Mouse (Mus musculus) liver, embryonic 14.5 days (tissue): ENCODE measurements around the gene Agap1. TPM values are rescaled to one million over a fixed set of nuclear protein-coding genes. Genes with fewer than 3 reads are reported as not detected.

ENCODE experiments used
- ATAC-seq: fragments of 200-750 bp; cut with Nextera tagmentation; 2 replicates; pipeline ENCODE4 v1.8.0; 2017; ENCODE audit warnings: moderate number of reproducible peaks, mild to moderate bottlenecking, moderate library complexity; ENCODE audit not compliant: insufficient read depth
- DNase-seq, 3 experiments: peaks; one replicate each; pipeline ENCODE4 v3.0.0-alpha.2; 2012 to 2013; ENCODE audit warnings: low read depth in 3 of 3, low spot score in 3 of 3
- H3K27ac ChIP-seq: fragments of 300-500 bp; sonication (generic); 2 replicates; pipeline ENCODE4 v1.5.1; 2014; ENCODE audit warnings: moderate library complexity, mild to moderate bottlenecking, control low read depth, inconsistent platforms
- H3K27me3 ChIP-seq: fragments of 300-500 bp; sonication (generic); 2 replicates; pipeline ENCODE4 v1.6.1; 2014; ENCODE audit warnings: mild to moderate bottlenecking, low read length, moderate library complexity; ENCODE audit not compliant: control insufficient read depth, insufficient read depth
- H3K36me3 ChIP-seq: fragments of 300-500 bp; sonication (generic); replicated peaks from 2 replicates; pipeline ENCODE4 v1.6.1; 2014; ENCODE audit warnings: low read depth; ENCODE audit not compliant: control insufficient read depth, insufficient read depth
- H3K4me1 ChIP-seq, 2 experiments: fragments of 200-500 bp in 1 of 2; fragments of 300-500 bp in 1 of 2; sonication (generic) in 1 of 2; replicated peaks; 2 replicates each; pipeline ENCODE4 v1.6.1; 2012 to 2014; ENCODE audit warnings: antibody characterized with exemption in 1 of 2, inconsistent platforms in 1 of 2, low read length in 1 of 2; ENCODE audit not compliant: control insufficient read depth in 2 of 2, insufficient read depth in 2 of 2
- H3K4me2 ChIP-seq: fragments of 300-500 bp; sonication (generic); 2 replicates; pipeline ENCODE4 v1.6.1; 2014; ENCODE audit warnings: low read depth, mild to moderate bottlenecking, control low read depth, moderate library complexity
- H3K4me3 ChIP-seq, 2 experiments: fragments of 200-500 bp in 1 of 2; fragments of 300-500 bp in 1 of 2; sonication (generic) in 1 of 2; 2 replicates each; pipeline ENCODE4 v1.5.1; 2012 to 2014; ENCODE audit warnings: low read depth in 2 of 2, low read length in 2 of 2, mild to moderate bottlenecking in 2 of 2, control low read depth in 1 of 2, inconsistent platforms in 1 of 2, moderate library complexity in 1 of 2; ENCODE audit not compliant: insufficient read depth in 1 of 2
- H3K9ac ChIP-seq: fragments of 300-500 bp; sonication (generic); replicated peaks from 2 replicates; pipeline ENCODE4 v1.6.1; 2014; ENCODE audit warnings: mild to moderate bottlenecking, control low read depth, moderate library complexity
- H3K9me3 ChIP-seq: fragments of 300-500 bp; sonication (generic); 2 replicates; pipeline ENCODE4 v1.6.1; 2016; ENCODE audit warnings: low read length, mixed read lengths; ENCODE audit not compliant: control insufficient read depth
- CTCF ChIP-seq: IDR thresholded peaks from 2 replicates; pipeline ENCODE4 v1.5.1; 2016; ENCODE audit warnings: antibody characterized with exemption, low read depth, control low read depth
- EP300 ChIP-seq: IDR thresholded peaks from 2 replicates; pipeline ENCODE4 v1.6.1; 2016; ENCODE audit warnings: antibody characterized with exemption, low read depth
- WGBS: fragments of 180-500 bp; shearing (Covaris S2); extraction: QIAGEN DNeasy Blood & Tissue Kit; methylation state at CpG from one replicate; pipeline ENCODE4 v1.1.7; 2014; ENCODE audit not compliant: insufficient replicate concordance; 5-methylcytosine and 5-hydroxymethylcytosine counted together
- polyA plus RNA-seq, 2 experiments: library from polyadenylated mRNA; depleted of rRNA in 1 of 2; stranded (reverse) in 1 of 2; unstranded in 1 of 2; fragments of >200 nt; fragmentation: Nextera tagmentation in 1 of 2; extraction: Ambion mirVana in 1 of 2; gene quantifications; 2 replicates each; pipeline versions ENCODE4 v1.2.1 to v1.2.3; 2012 to 2014

Agap1 gene
- polyA plus RNA-seq, 2 experiments: 1.1 TPM

DNA sequence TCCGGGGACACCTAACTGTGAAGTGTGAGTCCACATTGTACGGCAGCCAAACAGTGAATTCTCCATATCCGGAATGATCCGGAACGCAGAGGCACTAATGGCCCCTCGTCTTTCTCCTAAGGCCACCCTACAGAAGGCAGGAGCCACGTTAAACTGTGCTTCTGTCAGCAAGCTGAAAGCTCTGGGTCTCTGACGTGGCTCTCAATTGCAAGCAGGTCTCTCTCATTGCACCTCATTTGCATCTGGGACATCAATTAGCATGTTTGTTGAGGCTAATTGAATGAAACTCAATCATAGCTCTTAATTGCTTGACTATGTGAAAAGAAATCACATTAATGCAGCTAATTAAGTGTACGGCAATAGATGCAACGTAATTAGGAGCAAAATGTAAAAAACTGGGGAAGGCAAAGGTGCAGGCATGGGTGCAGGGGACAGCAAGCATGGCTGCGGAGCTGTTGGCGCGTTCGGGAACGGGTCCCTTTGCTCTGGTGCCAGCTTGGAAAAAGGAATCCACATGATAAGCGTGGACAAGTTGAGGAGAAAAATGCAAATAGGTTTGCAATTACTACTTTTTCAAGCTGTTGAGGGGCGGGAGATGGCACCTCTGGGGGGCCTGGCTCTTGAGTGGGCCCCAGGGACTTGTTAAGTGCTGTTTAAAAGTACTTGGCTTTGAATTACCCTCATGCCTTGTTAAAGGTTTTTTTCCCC lies 284.6 kb downstream of the Agap1 start:
- H3K36me3 ChIP-seq: no peaks in the 10 kb centered on the region
- TF ChIP-seq CTCF (no peak), EP300 (no peak)
- H3K4me3 ChIP-seq: no peak overlapping the region
- H3K9me3 ChIP-seq: no peaks in the 10 kb centered on the region
- no peak overlapping the region for H3K4me2 ChIP-seq
- H3K27me3 ChIP-seq: no peaks in the 10 kb centered on the region
- ATAC-seq (no peak), DNase-seq (no peak)
- WGBS: 69% methylated on average over 17 of the region's 17 CpGs
- H3K27ac ChIP-seq: no peak overlapping the region
- no peak overlapping the region for H3K9ac ChIP-seq
- no peaks in the 10 kb centered on the region for H3K4me1 ChIP-seq

DNA sequence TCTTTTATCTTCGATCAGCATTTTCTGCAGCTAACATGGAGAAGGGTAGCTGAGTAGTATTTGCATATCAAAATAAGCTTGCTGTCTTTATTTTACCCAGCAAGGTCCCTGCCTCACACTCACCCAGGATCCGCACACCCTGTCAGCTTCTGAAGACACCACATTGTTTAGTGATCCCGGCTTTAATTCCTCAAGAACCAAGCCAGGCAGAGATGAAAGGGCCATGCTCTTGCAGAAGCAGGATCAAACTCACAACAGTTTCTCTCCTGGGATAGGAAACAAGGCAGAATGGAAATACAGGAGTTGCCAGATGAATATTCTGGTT lies 285.1 kb downstream of the Agap1 start:
- WGBS: 63% methylated on average over 3 of the region's 3 CpGs
- no peak for ATAC-seq
- DNase-seq: no peak

DNA sequence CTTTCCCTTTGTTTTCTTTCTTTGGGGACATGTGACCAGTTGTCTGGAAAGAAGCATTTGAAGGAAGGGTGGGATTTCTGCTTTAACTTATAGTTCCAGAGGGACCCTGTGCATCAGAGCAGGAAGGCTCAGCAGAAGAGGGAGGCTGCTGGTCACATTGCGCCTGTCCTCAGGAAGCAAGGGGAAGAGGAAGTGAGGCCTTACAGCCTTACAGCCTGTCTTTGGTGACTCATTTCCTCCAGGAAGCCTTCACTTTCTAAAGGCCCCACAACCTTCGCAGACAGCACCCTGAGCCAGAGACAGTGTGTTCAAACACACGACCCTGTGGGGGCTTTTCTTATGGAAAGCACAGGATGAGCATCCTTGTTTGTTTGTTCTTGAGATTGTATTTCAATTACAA lies 287.8 kb downstream of the Agap1 start:
- H3K36me3 ChIP-seq: no peaks in the 10 kb centered on the region
- no peaks in the 10 kb centered on the region for H3K9me3 ChIP-seq
- no peak overlapping the region for H3K4me2 ChIP-seq
- H3K4me1 ChIP-seq: no peaks in the 10 kb centered on the region
- DNase-seq (no peak), ATAC-seq (no peak)
- no peak overlapping the region for H3K4me3 ChIP-seq
- WGBS: 18% methylated on average over 3 of the region's 3 CpGs
- no peak overlapping the region for H3K27ac ChIP-seq
- no peaks in the 10 kb centered on the region for H3K27me3 ChIP-seq
- TF ChIP-seq CTCF: no peak
- TF ChIP-seq EP300: no peak
- no peak overlapping the region for H3K9ac ChIP-seq

More for the DNA sequence above, 285.1 kb downstream of the Agap1 start:
- Histone ChIP-seq H3K4me2 (no peak overlapping the region), H3K9ac (no peak overlapping the region), H3K4me1 (no peaks in the 10 kb centered on the region), H3K27ac (no peak overlapping the region), H3K4me3 (no peak overlapping the region), H3K27me3 (no peaks in the 10 kb centered on the region), H3K9me3 (no peaks in the 10 kb centered on the region), H3K36me3 (no peaks in the 10 kb centered on the region)
- TF ChIP-seq CTCF: no peak
- TF ChIP-seq EP300: no peak

DNA sequence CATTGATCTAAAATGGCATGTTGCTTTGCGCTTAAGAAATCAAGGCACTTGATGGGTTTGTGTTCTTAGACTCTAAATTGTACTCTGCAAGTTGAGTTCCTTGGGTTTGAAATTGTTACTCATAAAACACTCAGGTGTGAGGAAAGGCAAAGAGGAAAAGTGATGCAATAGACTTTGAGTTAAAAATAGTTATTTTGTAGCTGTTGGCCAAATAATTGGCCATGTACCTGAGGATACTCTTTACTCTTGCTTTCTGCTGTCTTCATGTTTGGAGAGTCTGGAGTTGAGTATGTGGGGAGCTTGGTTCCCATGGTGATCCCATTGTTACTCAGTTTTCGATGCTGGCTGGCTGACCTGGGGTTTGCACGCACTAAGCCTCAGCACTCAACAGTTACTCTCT lies 291.6 kb downstream of the Agap1 start:
- DNase-seq: no peak
- Histone ChIP-seq H3K4me1 (no peaks in the 10 kb centered on the region), H3K27ac (no peak overlapping the region), H3K36me3 (no peaks in the 10 kb centered on the region), H3K9ac (no peak overlapping the region), H3K9me3 (no peaks in the 10 kb centered on the region), H3K4me2 (no peak overlapping the region), H3K4me3 (no peak overlapping the region), H3K27me3 (no peaks in the 10 kb centered on the region)
- TF ChIP-seq CTCF (no peak), EP300 (no peak)
- 68% methylated on average over 3 of the region's 3 CpGs for WGBS
- ATAC-seq: no peak

DNA sequence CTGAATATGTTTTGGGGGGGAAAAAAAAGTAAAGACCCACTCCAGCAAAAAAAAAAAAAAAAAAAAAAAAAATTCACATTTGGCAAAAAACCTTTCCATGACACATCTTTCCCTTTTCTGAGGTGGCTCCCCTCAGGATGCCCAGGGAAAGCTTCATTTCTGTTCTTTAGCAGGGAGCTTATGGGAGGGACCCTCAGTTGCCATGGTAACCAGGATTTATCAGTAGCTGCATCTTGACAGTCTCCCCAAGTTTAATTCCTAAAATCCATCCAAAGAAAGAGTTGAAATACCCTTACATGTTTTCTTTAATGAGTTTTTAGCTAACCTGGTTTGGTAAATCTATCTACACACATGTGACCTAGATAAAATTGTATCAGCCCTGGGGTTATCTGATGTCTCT lies 295.1 kb downstream of the Agap1 start:
- H3K9me3 ChIP-seq: no peaks in the 10 kb centered on the region
- H3K27me3 ChIP-seq: no peaks in the 10 kb centered on the region
- no peak for TF ChIP-seq CTCF
- TF ChIP-seq EP300: no peak
- DNase-seq: no peak
- no peaks in the 10 kb centered on the region for H3K36me3 ChIP-seq
- H3K4me2 ChIP-seq: no peak overlapping the region
- no peak overlapping the region for H3K4me3 ChIP-seq
- H3K27ac ChIP-seq: no peak overlapping the region
- ATAC-seq: no peak
- H3K4me1 ChIP-seq: no peaks in the 10 kb centered on the region
- H3K9ac ChIP-seq: no peak overlapping the region
